Mouse (Mus musculus): ENCODE measurements around the gene Cib2. TPM values are rescaled to one million over a fixed set of nuclear protein-coding genes. Genes with fewer than 3 reads are reported as not detected.

Gene Cib2
- polyA plus RNA-seq, 1 experiment from 2014 or later = 26.1 TPM

DNA sequence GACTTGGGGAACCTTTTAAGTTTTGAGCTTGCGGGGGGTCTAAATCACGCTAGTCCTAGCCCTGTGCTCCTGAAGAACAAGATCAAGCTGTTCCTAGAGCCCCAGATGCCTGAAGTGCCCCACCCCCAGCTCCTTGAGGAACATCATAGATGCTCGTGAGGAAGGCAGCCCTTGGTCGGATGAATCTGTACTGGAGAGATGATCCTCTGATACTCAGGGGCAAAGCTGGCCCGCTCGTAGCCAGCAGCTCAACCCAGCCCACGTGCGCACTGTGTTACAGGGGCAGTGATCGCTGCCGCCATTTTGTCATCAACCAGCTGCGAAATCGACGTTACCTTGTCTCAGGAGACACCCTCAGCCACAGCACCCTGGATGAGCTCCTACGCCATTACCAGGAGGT, 21.3 kb downstream of the Cib2 start, which contains the start of gene Sh2d7:
Gene Sh2d7 (plus strand): TSS at position 301 of the 400 bp plus-strand sequence.
- Histone ChIP-seq H3K9me3 (no peaks in the 10 kb centered on the region), H3K4me3 (no peak within 1 kb of the TSS), H3K9ac (no peak within 1 kb of the TSS), H3K4me2 (replicated peaks) (no peak within 1 kb of the TSS), H3K27ac (no peak within 1 kb of the TSS), H3K36me3 (no peaks in the 10 kb centered on the region), H3K4me1 (peaks cover 7% of the 10 kb centered on the region), H3K27me3 (no peaks in the 10 kb centered on the region)
- ATAC-seq (ENCODE audit: low FRiP score, low read depth) = no peak
- WGBS = 94% methylated on average over 14 of the region's 14 CpGs

DNA sequence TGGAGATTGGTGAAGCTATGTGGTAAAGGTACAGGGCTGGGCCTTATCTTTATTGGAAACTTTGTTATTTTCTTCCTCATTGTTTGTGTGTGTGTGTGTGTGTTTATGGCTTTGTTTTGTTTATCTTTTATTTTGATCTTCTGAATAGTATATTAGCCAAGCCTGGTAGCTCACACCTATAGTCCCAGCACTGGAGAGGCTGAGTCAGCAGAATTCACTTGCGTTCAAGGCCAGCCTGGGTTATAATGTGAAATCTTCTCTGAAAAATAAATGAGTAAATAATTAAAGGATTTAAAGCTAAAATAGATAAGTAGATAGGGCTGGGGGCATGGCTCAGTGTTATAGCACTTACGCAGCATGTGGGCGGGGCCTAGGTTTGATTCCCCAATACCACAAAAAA, 21.8 kb downstream of the Cib2 start:
- WGBS = 93% methylated on average over 3 of the region's 3 CpGs

DNA sequence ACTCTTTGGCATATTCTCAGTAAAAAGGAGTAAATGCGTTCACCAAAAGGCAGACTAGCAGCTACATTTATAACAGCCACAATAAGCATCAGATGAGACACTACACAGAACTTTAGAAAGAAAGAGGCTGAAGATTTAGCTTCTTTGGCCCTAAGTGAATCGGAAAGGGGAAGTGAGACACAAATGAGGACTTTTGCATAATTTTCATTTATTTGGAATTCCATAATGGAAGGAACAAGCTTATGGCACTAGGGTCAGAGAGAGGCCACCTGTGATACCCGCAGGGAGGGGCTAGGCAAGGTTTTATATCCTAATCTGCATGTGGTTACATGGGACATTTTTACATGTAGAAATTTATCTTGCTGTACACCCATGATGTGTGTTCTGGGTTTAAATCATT, 22.5 kb downstream of the Cib2 start:
- H3K9me3 ChIP-seq = no peaks in the 10 kb centered on the region
- H3K4me3 ChIP-seq = no peak overlapping the region
- no peak for ATAC-seq (ENCODE audit: low FRiP score, low read depth)
- no peaks in the 10 kb centered on the region for H3K36me3 ChIP-seq
- 77% methylated on average over 3 of the region's 3 CpGs for WGBS
- H3K9ac ChIP-seq = no peak overlapping the region
- no peaks in the 10 kb centered on the region for H3K27me3 ChIP-seq
- no peak overlapping the region for H3K27ac ChIP-seq
- H3K4me2 ChIP-seq (replicated peaks) = no peak overlapping the region
- peaks cover 7% of the 10 kb centered on the region for H3K4me1 ChIP-seq

More for the DNA sequence above, 21.8 kb downstream of the Cib2 start:
- H3K27ac ChIP-seq = no peak overlapping the region
- no peak overlapping the region for H3K4me3 ChIP-seq
- H3K4me1 ChIP-seq = peaks cover 7% of the 10 kb centered on the region
- H3K27me3 ChIP-seq = no peaks in the 10 kb centered on the region
- no peaks in the 10 kb centered on the region for H3K9me3 ChIP-seq
- no peak overlapping the region for H3K4me2 ChIP-seq (replicated peaks)
- no peak overlapping the region for H3K9ac ChIP-seq
- no peak for ATAC-seq (ENCODE audit: low FRiP score, low read depth)
- no peaks in the 10 kb centered on the region for H3K36me3 ChIP-seq

DNA sequence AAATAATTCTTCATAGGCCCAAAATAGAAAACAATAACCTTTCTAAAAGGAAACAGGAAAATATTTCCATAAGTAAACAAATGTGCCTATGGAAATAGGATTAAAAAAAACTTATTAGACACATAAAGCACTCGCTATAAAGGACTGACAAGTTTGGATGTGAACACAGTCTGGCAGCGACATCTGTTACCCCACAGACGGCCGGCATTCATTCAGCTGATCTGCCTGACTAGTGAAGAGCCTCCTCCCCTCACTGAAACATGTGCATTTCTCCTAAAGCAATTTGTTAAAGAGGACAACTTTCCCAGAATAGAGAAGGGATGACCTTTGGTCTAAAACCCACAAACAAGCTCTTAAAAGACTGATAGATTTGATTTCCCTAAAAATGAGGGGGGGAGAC, 23.0 kb downstream of the Cib2 start:
- H3K4me2 ChIP-seq (replicated peaks) = no peak overlapping the region
- WGBS = 56% methylated on average over 4 of the region's 4 CpGs

DNA sequence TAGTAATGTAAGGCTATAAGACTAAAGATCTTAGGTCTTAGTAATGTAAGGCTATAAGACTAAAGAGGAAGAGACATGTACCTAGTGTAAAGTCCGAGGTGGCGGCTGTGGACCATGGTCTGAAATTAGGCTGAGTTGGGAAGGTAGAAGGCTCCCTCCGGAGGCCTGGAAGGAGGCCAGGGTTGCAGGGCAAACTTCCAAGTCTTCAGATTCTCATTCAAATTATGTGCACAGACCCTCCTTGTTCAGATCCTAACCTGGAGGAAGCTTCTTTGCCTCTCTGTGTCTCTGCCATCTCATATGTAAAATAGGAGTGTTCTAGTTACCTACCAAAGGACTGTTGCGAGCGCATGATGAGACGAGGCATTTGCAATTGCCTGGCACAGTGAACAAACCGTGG, 23.8 kb downstream of the Cib2 start:
- no peak overlapping the region for H3K4me2 ChIP-seq (replicated peaks)
- H3K36me3 ChIP-seq = no peaks in the 10 kb centered on the region
- no peak overlapping the region for H3K9ac ChIP-seq
- H3K27ac ChIP-seq = no peak overlapping the region
- no peak for ATAC-seq (ENCODE audit: low FRiP score, low read depth)
- WGBS = 78% methylated on average over 7 of the region's 7 CpGs
- peaks cover 7% of the 10 kb centered on the region for H3K4me1 ChIP-seq
- no peaks in the 10 kb centered on the region for H3K9me3 ChIP-seq
- no peak overlapping the region for H3K4me3 ChIP-seq
- H3K27me3 ChIP-seq = no peaks in the 10 kb centered on the region

More for the DNA sequence above, 23.0 kb downstream of the Cib2 start:
- peaks cover 7% of the 10 kb centered on the region for H3K4me1 ChIP-seq
- H3K27me3 ChIP-seq = no peaks in the 10 kb centered on the region
- H3K27ac ChIP-seq = no peak overlapping the region
- H3K9ac ChIP-seq = no peak overlapping the region
- ATAC-seq (ENCODE audit: low FRiP score, low read depth) = no peak
- no peaks in the 10 kb centered on the region for H3K36me3 ChIP-seq
- H3K4me3 ChIP-seq = no peak overlapping the region
- H3K9me3 ChIP-seq = no peaks in the 10 kb centered on the region

DNA sequence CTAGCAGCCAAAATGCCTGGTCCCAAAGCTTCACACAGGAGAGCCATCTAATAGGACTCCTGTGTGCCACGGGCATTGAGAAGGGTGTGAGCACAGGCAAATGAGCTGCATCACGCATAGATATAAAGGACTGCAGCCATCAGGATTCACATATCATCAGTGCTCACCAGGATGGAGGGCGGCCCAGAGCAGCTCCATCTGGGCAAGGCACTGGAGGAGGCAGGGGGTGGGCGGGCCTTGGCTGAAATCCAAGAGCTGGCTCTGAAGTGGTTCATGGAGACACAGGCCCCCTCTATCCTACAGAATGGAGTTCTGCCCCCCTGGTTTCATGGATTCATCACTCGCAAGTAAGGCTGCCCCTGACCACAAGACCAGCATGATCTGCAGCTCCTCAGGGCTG, 26.0 kb downstream of the Cib2 start:
- H3K4me2 ChIP-seq (replicated peaks) = no peak overlapping the region
- H3K4me3 ChIP-seq = no peak overlapping the region
- no peaks in the 10 kb centered on the region for H3K36me3 ChIP-seq
- H3K9ac ChIP-seq = no peak overlapping the region
- H3K27ac ChIP-seq = no peak overlapping the region
- ATAC-seq (ENCODE audit: low FRiP score, low read depth) = no peak; the same call in 1 of the 2 replicates
- peaks cover 7% of the 10 kb centered on the region for H3K4me1 ChIP-seq
- WGBS = 67% methylated on average over 5 of the region's 5 CpGs
- H3K27me3 ChIP-seq = no peaks in the 10 kb centered on the region
- no peaks in the 10 kb centered on the region for H3K9me3 ChIP-seq

DNA sequence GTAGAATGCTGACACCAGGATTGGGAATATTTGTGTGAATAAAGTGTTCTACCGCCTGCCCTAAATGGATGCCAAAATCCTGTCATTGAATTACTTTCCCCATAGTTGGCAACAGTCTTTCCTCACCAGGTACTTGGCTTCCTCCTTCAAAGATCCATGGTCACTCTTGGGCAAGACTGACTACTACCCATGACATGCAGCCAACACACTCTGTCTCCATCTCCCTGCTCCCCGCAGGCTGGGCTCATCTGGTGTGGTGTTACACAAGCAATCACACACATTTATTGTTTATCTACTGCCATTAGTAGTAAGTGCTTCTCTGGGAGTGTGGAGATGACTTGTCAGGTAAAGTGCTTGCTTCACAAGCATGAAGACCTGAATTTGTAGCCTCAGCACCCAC, 27.1 kb downstream of the Cib2 start:
- Histone ChIP-seq H3K9ac (no peak overlapping the region), H3K36me3 (no peaks in the 10 kb centered on the region), H3K27ac (no peak overlapping the region), H3K27me3 (no peaks in the 10 kb centered on the region), H3K4me3 (no peak overlapping the region), H3K4me2 (replicated peaks) (no peak overlapping the region), H3K9me3 (no peaks in the 10 kb centered on the region), H3K4me1 (peaks cover 7% of the 10 kb centered on the region)
- ATAC-seq (ENCODE audit: low FRiP score, low read depth) = no peak
- WGBS = 84% methylated on average over 2 of the region's 2 CpGs

DNA sequence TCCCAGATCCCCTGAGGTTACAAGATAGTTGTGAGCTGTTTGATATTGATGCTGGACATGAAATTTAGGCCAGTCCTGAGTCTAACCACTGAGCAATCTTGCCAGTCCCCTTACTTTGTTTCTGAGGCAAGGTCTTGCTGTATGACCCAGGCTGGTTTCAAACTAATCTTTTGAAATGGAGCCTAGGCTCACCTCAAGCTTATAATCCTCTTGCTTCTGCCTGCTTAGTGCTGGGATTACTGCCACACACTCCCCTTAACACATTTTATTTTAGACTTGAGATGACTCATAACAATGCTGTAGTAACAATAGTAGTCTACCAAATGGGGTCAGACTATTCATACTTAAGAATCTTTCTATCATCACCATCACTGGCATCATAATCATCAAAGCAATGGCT, 28.6 kb downstream of the Cib2 start:
- no peak overlapping the region for H3K4me2 ChIP-seq (replicated peaks)
- peaks cover 7% of the 10 kb centered on the region for H3K4me1 ChIP-seq
- H3K9ac ChIP-seq = no peak overlapping the region
- no peaks in the 10 kb centered on the region for H3K9me3 ChIP-seq
- H3K27ac ChIP-seq = no peak overlapping the region
- no peaks in the 10 kb centered on the region for H3K36me3 ChIP-seq
- no peak for ATAC-seq (ENCODE audit: low FRiP score, low read depth)
- H3K4me3 ChIP-seq = no peak overlapping the region
- H3K27me3 ChIP-seq = no peaks in the 10 kb centered on the region

DNA sequence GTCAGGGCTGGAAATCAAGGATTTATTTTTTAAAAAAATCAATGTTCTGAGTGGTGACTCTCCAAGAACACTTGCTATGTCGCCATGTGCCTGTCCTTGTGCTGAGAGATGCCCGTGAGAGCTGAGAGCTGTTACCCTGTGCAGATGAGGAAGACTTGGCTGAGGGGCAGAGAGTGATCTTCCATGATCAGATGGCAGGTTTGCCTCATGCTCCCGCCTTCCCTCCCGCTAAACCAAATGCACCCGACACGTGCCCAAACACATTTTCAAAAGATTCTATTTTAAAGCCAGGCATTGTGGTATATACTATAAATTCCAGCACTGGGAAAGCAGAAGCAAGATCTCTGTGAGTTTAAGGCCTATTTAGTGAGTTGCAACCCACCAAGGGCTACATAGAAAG, 29.2 kb downstream of the Cib2 start:
- Histone ChIP-seq H3K36me3 (no peaks in the 10 kb centered on the region), H3K9me3 (no peaks in the 10 kb centered on the region)

DNA sequence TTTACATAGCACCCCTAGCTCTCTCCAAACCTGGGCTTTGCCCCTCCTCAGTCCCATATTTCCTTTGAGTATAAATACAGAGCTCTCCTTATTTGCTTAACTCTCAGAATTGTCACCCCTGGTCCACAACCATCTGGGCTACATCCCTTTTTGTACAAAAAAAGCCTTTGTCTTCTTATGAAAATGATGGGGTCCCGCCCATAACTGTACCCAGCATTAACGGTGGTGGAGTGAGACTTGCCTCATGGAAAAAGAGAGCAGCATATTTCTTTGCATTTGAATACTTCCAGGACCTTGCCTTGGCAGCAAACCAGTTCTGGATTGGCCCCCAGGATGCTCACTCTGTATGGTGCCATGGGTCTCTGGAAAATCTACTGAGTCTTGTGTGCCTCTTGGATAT, 30.1 kb downstream of the Cib2 start:
- ATAC-seq (ENCODE audit: low FRiP score, low read depth) = no peak
- H3K27ac ChIP-seq = no peak overlapping the region

More for the DNA sequence above, 29.2 kb downstream of the Cib2 start:
- Histone ChIP-seq H3K4me3 (no peak overlapping the region), H3K27me3 (no peaks in the 10 kb centered on the region), H3K9ac (no peak overlapping the region), H3K27ac (no peak overlapping the region), H3K4me2 (replicated peaks) (no peak overlapping the region), H3K4me1 (peaks cover 7% of the 10 kb centered on the region)
- WGBS = 81% methylated on average over 6 of the region's 6 CpGs
- no peak for ATAC-seq (ENCODE audit: low FRiP score, low read depth)

DNA sequence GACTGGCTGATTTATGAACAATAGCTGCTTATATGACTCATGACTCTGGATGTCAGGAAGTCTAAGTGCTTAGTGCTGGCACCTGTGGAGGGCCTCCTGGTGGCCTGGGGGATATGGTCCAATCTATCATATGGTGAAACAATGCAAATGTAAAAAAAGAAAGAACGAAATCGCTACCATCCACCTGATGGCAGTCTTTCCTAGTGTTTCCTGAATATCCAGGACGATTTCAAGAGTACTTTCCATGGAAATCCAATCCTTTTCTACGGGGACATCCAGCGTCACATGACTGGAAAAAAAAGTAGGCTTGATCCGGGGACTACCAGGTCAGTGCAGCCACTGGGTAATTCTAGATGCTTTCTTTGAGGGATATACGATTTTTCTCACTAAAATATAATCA, 32.3 kb downstream of the Cib2 start:
- Histone ChIP-seq H3K4me1 (no peaks in the 10 kb centered on the region), H3K27ac (no peak overlapping the region), H3K9ac (no peak overlapping the region), H3K9me3 (no peaks in the 10 kb centered on the region), H3K27me3 (no peaks in the 10 kb centered on the region), H3K4me3 (no peak overlapping the region), H3K36me3 (no peaks in the 10 kb centered on the region), H3K4me2 (replicated peaks) (no peak overlapping the region)
- ATAC-seq (ENCODE audit: low FRiP score, low read depth) = no peak
- 73% methylated on average over 7 of the region's 7 CpGs for WGBS

More for the DNA sequence above, 30.1 kb downstream of the Cib2 start:
- Histone ChIP-seq H3K4me1 (peaks cover 7% of the 10 kb centered on the region), H3K9ac (no peak overlapping the region), H3K36me3 (no peaks in the 10 kb centered on the region), H3K4me2 (replicated peaks) (no peak overlapping the region), H3K9me3 (no peaks in the 10 kb centered on the region), H3K27me3 (no peaks in the 10 kb centered on the region), H3K4me3 (no peak overlapping the region)
- 84% methylated on average over 2 of the region's 2 CpGs for WGBS

DNA sequence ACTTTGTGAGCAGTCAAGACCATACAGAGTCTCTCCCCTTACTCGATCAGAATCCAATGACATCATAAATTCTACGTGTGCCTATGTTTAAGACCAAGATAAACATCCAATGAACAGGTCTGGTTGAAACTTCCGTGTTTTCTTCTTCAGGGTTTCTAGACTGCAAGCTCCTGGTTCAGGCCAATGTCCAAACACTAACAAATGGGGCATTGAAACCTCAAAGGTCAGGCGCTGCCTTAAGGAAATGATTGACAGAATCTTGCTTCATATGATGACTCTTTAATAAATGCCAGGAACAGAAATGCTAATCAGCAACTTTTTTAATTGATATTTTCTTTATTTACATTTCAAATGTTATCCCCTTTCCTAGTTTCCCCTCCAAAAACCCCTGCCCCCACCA, 39.7 kb downstream of the Cib2 start:
- Histone ChIP-seq H3K27me3 (no peaks in the 10 kb centered on the region), H3K9me3 (no peaks in the 10 kb centered on the region), H3K4me2 (replicated peaks) (no peak overlapping the region), H3K27ac (no peak overlapping the region), H3K4me3 (no peak overlapping the region), H3K36me3 (no peaks in the 10 kb centered on the region), H3K4me1 (no peaks in the 10 kb centered on the region), H3K9ac (no peak overlapping the region)
- WGBS = 82% methylated on average over 4 of the region's 4 CpGs
- no peak for ATAC-seq (ENCODE audit: low FRiP score, low read depth)

DNA sequence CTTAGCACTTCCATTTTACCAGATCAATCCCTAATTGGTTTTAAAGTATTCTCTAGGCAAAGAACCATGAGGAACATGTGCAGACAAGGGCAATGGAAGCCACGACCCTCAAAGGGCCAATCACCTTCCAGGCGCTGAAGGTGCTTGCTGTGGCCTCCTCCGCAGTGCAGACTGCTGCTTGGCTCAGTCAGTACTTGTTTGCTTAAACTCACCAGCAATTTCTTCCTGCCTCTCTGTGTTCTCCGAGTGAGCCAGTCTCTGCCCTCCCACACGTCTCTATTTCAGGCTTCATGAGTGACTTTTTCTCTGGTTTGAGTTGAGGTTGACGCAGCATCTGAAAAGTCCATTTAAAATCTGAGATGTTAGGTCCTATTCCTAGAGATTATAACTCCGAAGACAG, 41.1 kb downstream of the Cib2 start:
- no peaks in the 10 kb centered on the region for H3K36me3 ChIP-seq
- no peak overlapping the region for H3K27ac ChIP-seq

More for the DNA sequence above, 41.1 kb downstream of the Cib2 start:
- no peaks in the 10 kb centered on the region for H3K27me3 ChIP-seq
- no peak overlapping the region for H3K4me3 ChIP-seq
- no peak overlapping the region for H3K4me2 ChIP-seq (replicated peaks)
- no peak overlapping the region for H3K9ac ChIP-seq
- ATAC-seq (ENCODE audit: low FRiP score, low read depth) = no peak
- H3K9me3 ChIP-seq = no peaks in the 10 kb centered on the region
- H3K4me1 ChIP-seq = no peaks in the 10 kb centered on the region
- WGBS = 66% methylated on average over 7 of the region's 7 CpGs
